Mouse (Mus musculus) neural tube, embryonic 12.5 days (tissue): ENCODE results near the gene Rad52. TPM values are rescaled to one million over a fixed set of nuclear protein-coding genes. Genes with fewer than 3 reads are reported as not detected.

Experiments used
- ATAC-seq: fragments of 200-750 bp; cut with Nextera tagmentation; 2 replicates; pipeline ENCODE4 v1.8.0; 2017; ENCODE audit warnings: low read depth, mild to moderate bottlenecking, moderate TSS enrichment, moderate library complexity; ENCODE audit not compliant: low FRiP score
- H3K27ac ChIP-seq: fragments of 300-500 bp; sonication (generic); 2 replicates; pipeline ENCODE4 v1.5.1; 2016
- H3K27me3 ChIP-seq: fragments of 300-500 bp; sonication (generic); replicated peaks from 2 replicates; pipeline ENCODE4 v1.6.1; 2016; ENCODE audit warnings: mild to moderate bottlenecking
- H3K36me3 ChIP-seq: fragments of 300-500 bp; sonication (generic); 2 replicates; pipeline ENCODE4 v1.6.1; 2016; ENCODE audit warnings: mild to moderate bottlenecking
- H3K4me1 ChIP-seq: fragments of 300-500 bp; sonication (generic); 2 replicates; pipeline ENCODE4 v1.6.1; 2016
- H3K4me2 ChIP-seq: fragments of 300-500 bp; sonication (generic); replicated peaks from 2 replicates; pipeline ENCODE4 v1.6.1; 2016; ENCODE audit warnings: mild to moderate bottlenecking
- H3K4me3 ChIP-seq: fragments of 300-500 bp; sonication (generic); 2 replicates; pipeline ENCODE4 v1.5.1; 2016
- H3K9ac ChIP-seq: fragments of 300-500 bp; sonication (generic); 2 replicates; pipeline ENCODE4 v1.6.1; 2016; ENCODE audit warnings: mild to moderate bottlenecking
- H3K9me3 ChIP-seq: fragments of 300-500 bp; sonication (generic); 2 replicates; pipeline ENCODE4 v1.6.1; 2016; ENCODE audit warnings: mild to moderate bottlenecking
- WGBS: fragments of 180-500 bp; shearing (Covaris S2); methylation state at CpG from one replicate; pipeline ENCODE4 v1.1.7; 2016; 5-methylcytosine and 5-hydroxymethylcytosine counted together
- polyA plus RNA-seq: library from polyadenylated mRNA; unstranded; fragments of >200 nt; fragmentation: Nextera tagmentation; extraction: Ambion mirVana; gene quantifications from 2 replicates; pipeline ENCODE4 v1.2.1, GENCODE M21; 2016

Gene Rad52
- 21.6 and 25.3 TPM in 2 replicates for polyA plus RNA-seq

DNA sequence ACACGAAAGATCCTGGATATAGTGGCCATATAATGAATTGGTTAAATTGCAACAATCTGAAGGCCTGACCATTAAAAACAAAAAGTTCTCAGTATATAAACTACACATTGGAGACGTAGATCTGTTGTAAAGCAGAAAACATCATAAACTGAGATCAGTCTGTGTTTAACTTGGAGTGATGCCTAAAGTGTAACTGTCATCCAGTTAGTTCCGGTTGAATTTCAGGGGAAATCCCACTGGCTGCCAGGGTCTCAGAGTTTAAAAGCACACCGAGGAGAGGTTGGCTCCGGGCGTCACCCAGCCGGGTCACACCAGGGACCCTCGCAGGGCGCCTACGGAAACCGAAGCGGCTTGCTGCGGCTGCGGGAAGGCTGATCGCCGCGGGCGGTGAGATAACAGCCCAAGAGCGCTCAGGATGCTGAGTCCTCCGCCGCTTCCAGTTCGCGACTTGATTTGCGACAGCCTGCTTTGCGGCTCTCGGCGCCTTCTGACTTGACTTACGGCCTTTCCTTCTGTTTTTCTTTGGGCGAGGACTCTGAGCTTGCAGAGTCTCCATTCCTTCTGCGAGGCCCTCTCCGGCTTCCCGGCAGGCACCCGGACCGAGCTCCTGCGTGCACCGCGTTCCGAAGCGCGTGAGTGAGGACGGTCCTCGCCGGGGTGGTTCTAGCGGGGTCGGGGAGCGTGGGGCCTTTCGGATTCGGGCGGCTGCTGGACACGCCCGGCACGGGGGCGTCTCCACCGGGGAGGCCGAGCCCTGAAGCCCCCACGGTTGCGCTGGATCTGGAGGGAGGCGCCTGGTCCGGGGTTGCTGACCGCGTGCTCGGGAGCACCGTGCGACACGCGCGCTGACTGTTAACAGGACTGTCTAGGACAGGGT is at the start of gene Rad52:
Rad52 (plus strand) TSS at position 495 of the 877 bp plus-strand sequence.
- Histone ChIP-seq H3K27ac (peak within 1 kb of the TSS; percentile 76), H3K9ac (peak within 1 kb of the TSS; percentile 94), H3K4me1 (peaks cover 3% of the 10 kb centered on the region), H3K9me3 (no peaks in the 10 kb centered on the region), H3K4me3 (peak within 1 kb of the TSS; percentile 91), H3K4me2 (peak within 1 kb of the TSS; percentile 86), H3K27me3 (no peaks in the 10 kb centered on the region), H3K36me3 (no peaks in the 10 kb centered on the region)
- peak; percentile 95 for ATAC-seq
- 2% methylated on average over 67 of the region's 67 CpGs for WGBS

DNA sequence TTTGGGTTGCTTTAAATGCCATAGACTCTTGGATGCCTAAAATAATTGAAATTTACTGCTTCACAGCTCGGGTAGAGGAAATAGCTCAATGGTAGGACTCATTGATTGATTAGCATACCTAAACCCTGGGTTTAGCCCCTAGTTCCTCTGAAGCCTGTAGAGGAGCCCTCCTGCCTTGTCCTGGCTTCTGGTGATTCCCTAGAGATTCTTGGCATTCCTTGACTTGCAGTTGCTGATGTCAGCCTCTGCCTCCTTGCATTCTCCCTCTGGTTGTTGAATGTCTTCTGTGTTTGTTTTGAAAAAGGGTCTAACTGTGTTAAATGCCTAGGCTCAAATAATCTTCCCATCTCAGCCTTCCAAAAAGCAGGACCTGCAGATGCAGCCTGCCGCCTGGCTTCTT is 48.3 kb upstream of the Rad52 start:
- H3K9me3 ChIP-seq, result no peaks in the 10 kb centered on the region
- no peaks in the 10 kb centered on the region for H3K4me1 ChIP-seq
- no peak overlapping the region for H3K27ac ChIP-seq
- H3K27me3 ChIP-seq, result no peaks in the 10 kb centered on the region
- H3K4me2 ChIP-seq, result no peak overlapping the region
- WGBS, result 48% methylated on average over 2 of the region's 2 CpGs
- no peak overlapping the region for H3K9ac ChIP-seq
- no peak overlapping the region for H3K4me3 ChIP-seq
- ATAC-seq, result no peak
- H3K36me3 ChIP-seq, result no peaks in the 10 kb centered on the region

DNA sequence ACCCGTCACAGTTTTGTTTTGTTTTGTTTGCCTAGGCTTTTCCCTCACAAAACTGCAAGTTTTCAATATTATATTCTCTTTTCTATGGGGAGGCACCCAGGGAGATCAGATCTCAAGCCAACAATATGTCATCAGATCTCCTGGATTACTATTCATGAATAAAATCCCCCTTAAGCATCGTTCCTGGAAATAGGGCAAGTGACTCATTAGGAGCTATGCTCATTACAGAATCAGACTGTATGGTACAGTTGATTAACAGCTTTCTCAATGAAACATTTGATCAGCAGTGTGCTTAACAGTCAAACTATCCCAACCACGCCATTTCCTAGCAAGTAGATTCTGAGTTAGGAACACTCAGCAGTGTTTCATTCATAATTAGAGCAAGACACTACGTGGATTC is 47.0 kb upstream of the Rad52 start:
- H3K36me3 ChIP-seq, result no peaks in the 10 kb centered on the region
- no peak overlapping the region for H3K27ac ChIP-seq
- H3K9me3 ChIP-seq, result no peaks in the 10 kb centered on the region
- no peaks in the 10 kb centered on the region for H3K27me3 ChIP-seq
- ATAC-seq, result no peak
- H3K4me2 ChIP-seq, result no peak overlapping the region
- no peak overlapping the region for H3K4me3 ChIP-seq
- H3K9ac ChIP-seq, result no peak overlapping the region
- no peaks in the 10 kb centered on the region for H3K4me1 ChIP-seq
- WGBS, result 91% methylated on average over 4 of the region's 4 CpGs

DNA sequence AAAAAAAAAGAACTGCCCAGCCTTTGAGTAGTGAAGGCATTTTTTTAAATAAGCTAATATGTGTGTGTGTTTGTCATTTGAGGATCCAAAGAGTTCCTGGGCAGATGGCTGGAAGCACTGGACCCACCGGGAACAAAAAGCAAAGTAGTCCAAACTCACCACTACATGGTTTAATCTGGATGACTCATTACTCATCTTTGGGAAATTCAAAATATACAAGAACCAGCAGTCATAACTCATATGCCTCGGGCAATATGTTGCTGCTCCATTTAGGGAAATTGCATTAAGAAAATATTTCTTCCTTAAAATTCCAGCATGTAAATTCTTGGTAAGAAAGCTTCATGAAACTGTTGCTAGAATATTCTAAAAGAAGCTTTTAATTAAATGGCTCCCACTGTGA is 42.3 kb upstream of the Rad52 start:
- H3K4me1 ChIP-seq, result no peaks in the 10 kb centered on the region
- no peak overlapping the region for H3K9ac ChIP-seq
- H3K9me3 ChIP-seq, result no peaks in the 10 kb centered on the region
- H3K36me3 ChIP-seq, result no peaks in the 10 kb centered on the region
- no peak overlapping the region for H3K4me2 ChIP-seq
- no peaks in the 10 kb centered on the region for H3K27me3 ChIP-seq
- no peak overlapping the region for H3K27ac ChIP-seq
- no peak overlapping the region for H3K4me3 ChIP-seq
- 93% methylated on average over 2 of the region's 2 CpGs for WGBS
- no peak for ATAC-seq

DNA sequence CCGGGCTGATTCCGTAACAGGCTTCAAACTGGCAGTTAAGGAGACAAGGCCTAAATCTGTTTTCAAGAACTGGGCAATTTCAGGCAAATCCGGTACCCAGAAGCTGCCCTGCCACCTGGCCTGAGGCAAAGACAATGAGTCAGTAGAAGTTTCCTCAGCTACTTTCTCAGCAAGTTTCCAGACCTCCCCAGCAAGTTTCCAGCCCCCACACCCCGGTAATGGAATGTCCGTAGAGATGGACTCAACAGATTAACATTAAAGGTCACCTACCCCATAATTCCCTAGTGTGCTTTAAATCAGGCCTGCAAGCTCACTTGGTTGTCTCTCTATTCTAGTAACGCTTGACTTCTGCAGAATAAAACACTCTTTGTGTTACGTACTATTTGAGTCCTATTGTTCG is 41.0 kb upstream of the Rad52 start:
- ATAC-seq, result no peak
- H3K4me2 ChIP-seq, result no peak overlapping the region
- H3K27ac ChIP-seq, result no peak overlapping the region
- H3K36me3 ChIP-seq, result no peaks in the 10 kb centered on the region
- H3K27me3 ChIP-seq, result no peaks in the 10 kb centered on the region
- WGBS, result 40% methylated on average over 8 of the region's 8 CpGs
- H3K9me3 ChIP-seq, result no peaks in the 10 kb centered on the region
- no peaks in the 10 kb centered on the region for H3K4me1 ChIP-seq
- no peak overlapping the region for H3K9ac ChIP-seq
- H3K4me3 ChIP-seq, result no peak overlapping the region

DNA sequence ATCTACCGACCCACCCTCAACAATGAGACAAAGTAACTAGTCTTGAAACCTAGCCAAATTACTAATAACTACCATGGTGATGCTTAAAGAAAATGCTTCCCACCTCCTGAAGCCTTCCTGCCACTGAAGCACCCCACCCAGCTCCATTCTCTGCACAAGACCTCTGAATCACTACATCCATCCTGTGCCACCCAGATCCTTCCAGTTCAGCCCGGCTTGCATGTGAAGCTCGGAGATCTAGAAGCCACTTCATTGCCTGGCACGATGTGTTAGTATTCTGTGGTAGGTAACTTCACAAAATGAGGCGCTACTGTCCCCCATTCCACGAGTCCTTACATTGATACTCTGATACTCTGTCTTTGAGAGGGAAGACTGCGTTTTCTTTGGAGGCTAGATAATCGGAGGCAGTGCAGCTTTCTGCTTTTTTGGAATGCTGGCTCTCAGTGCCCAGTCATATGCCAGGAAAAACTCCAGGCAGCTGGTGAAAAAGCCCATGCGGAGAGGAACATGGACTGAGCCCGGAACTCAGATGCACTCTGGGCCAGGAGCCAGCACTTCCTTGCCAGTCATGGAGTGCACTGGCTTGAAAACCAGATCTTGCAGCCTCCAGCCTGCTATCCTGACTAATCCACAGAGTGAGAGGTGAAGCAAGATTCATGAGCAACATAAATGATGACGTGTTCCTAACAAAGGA is 38.0 kb upstream of the Rad52 start:
- Histone ChIP-seq H3K9me3 (no peaks in the 10 kb centered on the region), H3K4me1 (no peaks in the 10 kb centered on the region), H3K27me3 (no peaks in the 10 kb centered on the region), H3K4me3 (no peak overlapping the region), H3K27ac (no peak overlapping the region), H3K4me2 (no peak overlapping the region), H3K36me3 (no peaks in the 10 kb centered on the region), H3K9ac (no peak overlapping the region)
- 94% methylated on average over 11 of the region's 11 CpGs for WGBS
- no peak for ATAC-seq

DNA sequence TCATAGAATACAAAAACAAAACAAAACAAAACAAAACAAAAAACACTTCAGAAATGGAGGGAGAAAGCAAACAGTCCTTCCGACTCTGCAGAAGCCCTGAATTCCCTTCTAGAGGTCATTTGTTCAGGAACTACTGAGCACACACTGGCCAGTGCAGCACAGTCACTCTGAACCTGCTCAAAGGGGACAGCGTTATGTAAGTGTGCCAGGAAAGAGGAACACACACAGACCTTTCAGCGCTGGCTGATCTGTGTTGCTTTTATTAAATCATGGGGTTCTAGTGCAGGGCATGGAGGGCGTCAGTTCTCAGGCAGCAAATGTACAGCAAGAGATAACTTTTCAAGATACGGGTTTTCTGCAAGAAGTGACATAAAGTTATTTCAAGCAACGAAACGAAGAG is 19.3 kb upstream of the Rad52 start:
- no peak overlapping the region for H3K9ac ChIP-seq
- H3K27me3 ChIP-seq, result no peaks in the 10 kb centered on the region
- no peak for ATAC-seq
- no peaks in the 10 kb centered on the region for H3K36me3 ChIP-seq
- no peaks in the 10 kb centered on the region for H3K4me1 ChIP-seq
- no peaks in the 10 kb centered on the region for H3K9me3 ChIP-seq
- H3K4me2 ChIP-seq, result no peak overlapping the region
- H3K4me3 ChIP-seq, result no peak overlapping the region
- 84% methylated on average over 7 of the region's 7 CpGs for WGBS
- H3K27ac ChIP-seq, result no peak overlapping the region

DNA sequence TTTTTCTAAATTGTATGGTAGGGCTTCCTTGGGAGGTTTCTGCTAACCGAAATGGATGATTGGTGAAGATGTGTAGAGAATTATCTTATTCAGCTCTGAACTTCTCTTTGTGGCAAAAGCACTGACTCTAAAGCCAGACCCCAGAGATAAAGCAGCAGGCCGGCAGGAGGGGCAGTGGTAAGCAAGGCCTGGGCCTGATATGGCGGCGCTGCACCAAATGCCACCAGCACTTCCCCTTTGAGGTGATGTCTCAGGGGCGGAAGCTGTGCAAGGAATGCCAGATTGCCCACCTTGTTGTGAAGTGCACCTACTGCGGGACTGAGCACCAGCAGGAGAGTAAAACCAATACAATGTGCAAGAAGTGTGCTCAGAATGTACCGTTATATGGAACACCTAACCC is 9.8 kb upstream of the Rad52 start:
- H3K36me3 ChIP-seq, result no peaks in the 10 kb centered on the region
- no peak overlapping the region for H3K9ac ChIP-seq
- WGBS, result 87% methylated on average over 7 of the region's 7 CpGs
- no peaks in the 10 kb centered on the region for H3K27me3 ChIP-seq
- no peak for ATAC-seq
- H3K27ac ChIP-seq, result no peak overlapping the region
- no peak overlapping the region for H3K4me2 ChIP-seq
- no peaks in the 10 kb centered on the region for H3K9me3 ChIP-seq
- H3K4me1 ChIP-seq, result no peaks in the 10 kb centered on the region
- no peak overlapping the region for H3K4me3 ChIP-seq

DNA sequence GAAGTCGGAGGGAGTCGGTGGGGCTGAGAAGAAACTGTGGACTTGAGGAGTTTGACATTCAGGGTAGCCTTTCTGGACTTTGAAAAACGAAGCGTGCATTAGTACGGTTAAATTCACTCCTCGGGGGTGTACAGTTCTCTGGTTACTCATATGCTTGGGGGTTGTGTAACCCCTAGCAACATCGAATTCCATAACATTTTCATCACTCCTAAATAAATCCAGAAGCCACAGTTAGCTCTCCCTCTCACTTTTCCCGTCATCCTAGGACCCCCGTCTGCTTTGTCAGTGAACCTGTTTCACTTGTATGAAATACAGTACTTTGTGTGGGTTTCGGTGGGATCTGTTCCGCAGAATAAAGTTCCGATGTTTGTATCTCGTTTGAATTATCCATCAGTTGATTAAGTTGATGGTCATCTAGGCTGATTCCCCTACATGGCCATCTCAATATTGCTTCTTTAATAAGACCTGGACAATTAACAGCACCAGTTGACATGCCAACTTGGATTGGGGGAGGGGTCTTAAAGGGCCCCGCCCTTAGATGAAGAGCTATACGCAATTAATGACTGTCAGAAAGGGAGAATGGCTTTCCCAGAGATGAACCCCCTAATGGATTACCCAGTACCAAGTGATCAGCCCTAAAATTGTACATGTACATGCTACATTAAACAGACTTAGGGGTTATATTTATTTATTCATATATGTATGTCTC is 737 bp downstream of the Rad52 start:
- WGBS, result 24% methylated on average over 15 of the region's 15 CpGs
- Histone ChIP-seq H3K4me3 (peak overlapping the region; percentile 91), H3K27ac (peak overlapping the region; percentile 76), H3K27me3 (no peaks in the 10 kb centered on the region), H3K9ac (peak overlapping the region; percentile 94), H3K4me2 (peak overlapping the region; percentile 86), H3K4me1 (peaks cover 3% of the 10 kb centered on the region), H3K9me3 (no peaks in the 10 kb centered on the region), H3K36me3 (no peaks in the 10 kb centered on the region)
- 0 out of 2 replicates have a peak, but pooled peaks have one; percentile 17 for ATAC-seq

DNA sequence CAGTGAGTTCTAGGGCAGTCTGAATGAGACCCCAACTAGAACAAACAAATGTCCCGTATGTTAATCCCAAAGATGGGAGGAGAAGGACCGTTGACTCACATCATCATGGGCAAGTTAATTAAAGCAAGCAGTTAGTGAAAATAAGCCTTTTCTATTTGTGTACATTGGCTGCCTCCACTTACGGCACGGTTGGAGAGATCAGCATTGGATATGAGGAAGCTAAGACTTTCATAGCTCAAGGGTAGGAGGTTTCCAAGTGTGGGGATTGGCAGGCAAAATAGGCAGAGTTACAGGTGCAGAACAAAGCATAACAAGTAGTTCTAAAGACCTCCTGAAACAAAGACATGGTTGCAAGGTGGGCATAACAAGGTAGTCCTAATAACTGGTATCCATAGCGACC is 3.0 kb downstream of the Rad52 start:
- H3K4me1 ChIP-seq, result peaks cover 3% of the 10 kb centered on the region
- WGBS, result 91% methylated on average over 5 of the region's 5 CpGs
- H3K9me3 ChIP-seq, result no peaks in the 10 kb centered on the region
- no peak for ATAC-seq
- H3K27ac ChIP-seq, result no peak overlapping the region
- no peak overlapping the region for H3K9ac ChIP-seq
- H3K4me2 ChIP-seq, result no peak overlapping the region
- H3K27me3 ChIP-seq, result no peaks in the 10 kb centered on the region
- no peaks in the 10 kb centered on the region for H3K36me3 ChIP-seq
- H3K4me3 ChIP-seq, result no peak overlapping the region

DNA sequence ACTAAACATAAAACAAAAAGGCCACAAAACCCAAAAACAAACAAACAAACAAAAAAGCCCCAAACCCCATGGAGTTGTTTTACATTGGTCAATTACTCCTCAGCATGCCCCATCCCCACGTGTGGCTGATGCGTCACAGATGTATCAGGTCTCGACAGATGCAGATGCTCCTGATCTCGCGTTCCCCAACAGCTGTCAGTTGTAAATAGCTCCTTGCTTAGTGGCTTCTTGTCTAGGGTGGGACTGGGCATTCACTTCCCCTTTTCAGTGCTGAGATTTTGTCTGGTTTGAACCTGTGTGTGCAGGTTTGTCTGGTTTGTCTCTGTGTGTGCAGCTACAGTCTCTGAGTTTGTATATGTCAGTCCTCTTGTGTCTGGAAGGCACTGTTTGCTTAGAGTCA is 9.5 kb downstream of the Rad52 start:
- WGBS, result 69% methylated on average over 5 of the region's 5 CpGs
- H3K9ac ChIP-seq, result no peak overlapping the region
- ATAC-seq, result no peak
- no peak overlapping the region for H3K4me2 ChIP-seq
- H3K27ac ChIP-seq, result no peak overlapping the region
- H3K4me1 ChIP-seq, result no peaks in the 10 kb centered on the region
- no peak overlapping the region for H3K4me3 ChIP-seq
- peaks cover 43% of the 10 kb centered on the region for H3K36me3 ChIP-seq
- no peaks in the 10 kb centered on the region for H3K9me3 ChIP-seq
- no peaks in the 10 kb centered on the region for H3K27me3 ChIP-seq

DNA sequence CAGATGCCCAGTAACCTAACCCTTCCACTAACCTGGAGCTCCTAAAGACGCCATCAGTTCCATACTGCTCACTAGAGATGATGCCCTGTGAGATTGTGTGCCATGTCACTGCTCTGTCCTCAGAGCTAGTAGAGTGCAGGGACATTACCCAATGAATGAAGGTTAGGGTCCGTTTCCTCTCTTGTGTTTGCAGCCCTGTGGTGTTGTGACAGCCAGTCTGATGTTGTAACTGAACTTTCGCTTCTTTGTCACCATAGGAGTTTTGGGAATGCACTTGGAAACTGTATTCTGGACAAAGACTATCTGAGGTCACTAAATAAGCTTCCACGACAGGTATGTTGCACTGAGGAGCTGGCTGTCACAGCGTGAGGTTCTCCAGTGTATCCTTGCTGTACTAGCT is 13.2 kb downstream of the Rad52 start:
- Histone ChIP-seq H3K9me3 (no peaks in the 10 kb centered on the region), H3K9ac (no peak overlapping the region), H3K4me3 (no peak overlapping the region), H3K4me1 (no peaks in the 10 kb centered on the region), H3K4me2 (no peak overlapping the region), H3K27me3 (no peaks in the 10 kb centered on the region), H3K36me3 (peaks cover 67% of the 10 kb centered on the region), H3K27ac (no peak overlapping the region)
- ATAC-seq, result no peak
- 92% methylated on average over 5 of the region's 5 CpGs for WGBS
